Mouse (Mus musculus) lung, embryonic 14.5 days (tissue): ENCODE measurements around the gene Pde7b. TPM values are rescaled to one million over a fixed set of nuclear protein-coding genes. Genes with fewer than 3 reads are reported as not detected.

ENCODE experiments used
- ATAC-seq: fragments of 200-750 bp; cut with Nextera tagmentation; 2 replicates; pipeline ENCODE4 v1.8.0; 2017; ENCODE audit warnings: mild to moderate bottlenecking, moderate TSS enrichment, moderate library complexity; ENCODE audit not compliant: insufficient read depth
- DNase-seq: peaks from one replicate; pipeline ENCODE4 v3.0.0-alpha.2; 2015
- H3K27ac ChIP-seq: fragments of 300-500 bp; sonication (generic); 2 replicates; pipeline ENCODE4 v1.5.1; 2014; ENCODE audit warnings: low read depth, mild to moderate bottlenecking, moderate library complexity
- H3K27me3 ChIP-seq: fragments of 300-500 bp; sonication (generic); 2 replicates; pipeline ENCODE4 v1.6.1; 2014; ENCODE audit warnings: low read length, control low read depth; ENCODE audit not compliant: insufficient read depth
- H3K36me3 ChIP-seq: fragments of 300-500 bp; sonication (generic); 2 replicates; pipeline ENCODE4 v1.6.1; 2014; ENCODE audit warnings: control low read depth; ENCODE audit not compliant: insufficient read depth
- H3K4me1 ChIP-seq: fragments of 300-500 bp; sonication (generic); 2 replicates; pipeline ENCODE4 v1.6.1; 2014; ENCODE audit warnings: antibody characterized with exemption, control low read depth; ENCODE audit not compliant: insufficient read depth
- H3K4me2 ChIP-seq: fragments of 300-500 bp; sonication (generic); 2 replicates; pipeline ENCODE4 v1.6.1; 2014; ENCODE audit warnings: mild to moderate bottlenecking
- H3K4me3 ChIP-seq: fragments of 300-500 bp; sonication (generic); 2 replicates; pipeline ENCODE4 v1.5.1; 2014; ENCODE audit warnings: low read depth, low read length
- H3K9ac ChIP-seq: fragments of 300-500 bp; sonication (generic); 2 replicates; pipeline ENCODE4 v1.6.1; 2014
- H3K9me3 ChIP-seq: fragments of 300-500 bp; sonication (generic); 2 replicates; pipeline ENCODE4 v1.6.1; 2016; ENCODE audit warnings: low read depth, low read length, control low read depth
- CTCF ChIP-seq: IDR thresholded peaks from 2 replicates; pipeline ENCODE4 v1.5.1; 2016; ENCODE audit warnings: antibody characterized with exemption, low read depth
- WGBS: fragments of 180-500 bp; shearing (Covaris S2); extraction: QIAGEN DNeasy Blood & Tissue Kit; methylation state at CpG from one replicate; pipeline ENCODE4 v1.1.7; 2014; 5-methylcytosine and 5-hydroxymethylcytosine counted together
- polyA plus RNA-seq: library from polyadenylated mRNA; unstranded; fragments of >200 nt; fragmentation: Nextera tagmentation; extraction: Ambion mirVana; gene quantifications from 2 replicates; pipeline ENCODE4 v1.2.1, GENCODE M21; 2014

Gene Pde7b
- polyA plus RNA-seq, 1 experiment from 2014 or later, result 3.3 TPM

GRCm38 (mm10) chr10:20508497-20508896 is 216.4 kb downstream of the Pde7b start:
- ATAC-seq, result no peak
- Histone ChIP-seq H3K9ac (no peak overlapping the region), H3K36me3 (no peaks in the 10 kb centered on the region), H3K4me3 (no peak overlapping the region), H3K9me3 (no peaks in the 10 kb centered on the region), H3K27ac (no peak overlapping the region), H3K4me2 (no peak overlapping the region), H3K27me3 (no peaks in the 10 kb centered on the region), H3K4me1 (no peaks in the 10 kb centered on the region)
- no peak for DNase-seq
- WGBS, result 60% methylated on average over 3 of the region's 3 CpGs
- no peak for TF ChIP-seq CTCF

- Histone ChIP-seq H3K9me3 (no peaks in the 10 kb centered on the region), H3K36me3 (no peaks in the 10 kb centered on the region), H3K4me2 (no peak overlapping the region), H3K9ac (no peak overlapping the region), H3K4me1 (no peaks in the 10 kb centered on the region), H3K27ac (no peak overlapping the region), H3K27me3 (no peaks in the 10 kb centered on the region), H3K4me3 (no peak overlapping the region)
- DNase-seq (no peak), ATAC-seq (no peak)
- WGBS, result 47% methylated on average over 9 of the region's 9 CpGs
- TF ChIP-seq CTCF, result no peak
Measured at GRCm38 (mm10) chr10:20507732-20508412, 217.0 kb downstream of the Pde7b start.

- H3K9ac ChIP-seq, result no peak overlapping the region
- H3K27me3 ChIP-seq, result no peaks in the 10 kb centered on the region
- TF ChIP-seq CTCF, result no peak
- DNase-seq (no peak), ATAC-seq (no peak)
- H3K9me3 ChIP-seq, result no peaks in the 10 kb centered on the region
- H3K4me3 ChIP-seq, result no peak overlapping the region
- H3K4me1 ChIP-seq, result no peaks in the 10 kb centered on the region
- no peak overlapping the region for H3K4me2 ChIP-seq
- no peaks in the 10 kb centered on the region for H3K36me3 ChIP-seq
- 80% methylated on average over 2 of the region's 2 CpGs for WGBS
- H3K27ac ChIP-seq, result no peak overlapping the region
Measured at GRCm38 (mm10) chr10:20507069-20507468, 217.8 kb downstream of the Pde7b start.

- ATAC-seq (no peak), DNase-seq (no peak)
- no peak for TF ChIP-seq CTCF
- no peak overlapping the region for H3K4me2 ChIP-seq
- WGBS, result 74% methylated on average over 10 of the region's 10 CpGs
- no peaks in the 10 kb centered on the region for H3K36me3 ChIP-seq
- H3K9ac ChIP-seq, result no peak overlapping the region
- no peak overlapping the region for H3K27ac ChIP-seq
- no peaks in the 10 kb centered on the region for H3K27me3 ChIP-seq
- H3K4me3 ChIP-seq, result no peak overlapping the region
- H3K4me1 ChIP-seq, result no peaks in the 10 kb centered on the region
- no peaks in the 10 kb centered on the region for H3K9me3 ChIP-seq
Measured at GRCm38 (mm10) chr10:20505454-20505853, 219.4 kb downstream of the Pde7b start.

- Histone ChIP-seq H3K4me1 (no peaks in the 10 kb centered on the region), H3K4me2 (no peak overlapping the region), H3K9me3 (no peaks in the 10 kb centered on the region), H3K9ac (no peak overlapping the region), H3K4me3 (no peak overlapping the region), H3K27ac (no peak overlapping the region), H3K36me3 (no peaks in the 10 kb centered on the region), H3K27me3 (no peaks in the 10 kb centered on the region)
- ATAC-seq (no peak), DNase-seq (no peak)
- TF ChIP-seq CTCF, result no peak
- 84% methylated on average over 3 of the region's 3 CpGs for WGBS
Measured at GRCm38 (mm10) chr10:20504800-20505199, 220.1 kb downstream of the Pde7b start.

GRCm38 (mm10) chr10:20503265-20504025 is 221.4 kb downstream of the Pde7b start:
- Histone ChIP-seq H3K27ac (peak overlapping the region; percentile 54), H3K4me2 (no peak overlapping the region), H3K4me1 (no peaks in the 10 kb centered on the region), H3K4me3 (no peak overlapping the region), H3K36me3 (no peaks in the 10 kb centered on the region), H3K9ac (no peak overlapping the region), H3K9me3 (no peaks in the 10 kb centered on the region), H3K27me3 (no peaks in the 10 kb centered on the region)
- peak; percentile 49 for ATAC-seq
- DNase-seq, result peak; percentile 45
- TF ChIP-seq CTCF, result peak; percentile 49
- WGBS, result 71% methylated on average over 17 of the region's 17 CpGs

- Histone ChIP-seq H3K4me2 (no peak overlapping the region), H3K27ac (no peak overlapping the region), H3K4me3 (no peak overlapping the region), H3K4me1 (no peaks in the 10 kb centered on the region), H3K27me3 (no peaks in the 10 kb centered on the region), H3K36me3 (no peaks in the 10 kb centered on the region), H3K9ac (no peak overlapping the region), H3K9me3 (no peaks in the 10 kb centered on the region)
- no peak for DNase-seq
- no peak for TF ChIP-seq CTCF
- no peak for ATAC-seq
- 74% methylated on average over 6 of the region's 6 CpGs for WGBS
Measured at GRCm38 (mm10) chr10:20501221-20501620, 223.7 kb downstream of the Pde7b start.
